In the genomic region with DNA sequence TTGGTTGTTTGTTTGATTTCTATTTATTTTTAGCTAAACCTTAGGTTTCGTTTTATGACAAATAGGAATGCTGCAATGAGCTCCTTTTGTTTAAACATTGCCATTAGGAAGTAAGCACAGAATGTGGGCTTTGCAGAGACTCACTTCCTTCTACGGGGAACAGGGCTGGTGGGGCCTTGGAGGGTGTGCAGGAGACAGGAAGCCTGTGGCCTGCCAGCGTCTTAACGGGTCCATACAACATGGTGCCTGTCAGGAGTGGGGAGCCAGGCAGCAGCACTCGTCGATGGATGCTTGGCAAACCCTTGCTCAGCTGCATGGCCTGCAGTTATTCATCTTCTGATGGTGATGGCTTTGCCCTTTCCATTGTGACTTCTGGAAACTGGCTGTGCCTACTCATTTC, we compare ENCODE assay signal across 11 mouse cellular contexts. TPM values are rescaled to one million over a fixed set of nuclear protein-coding genes. Genes with fewer than 3 reads are reported as not detected.
DNase-seq lines count a peak whose midpoint lies in the region; ATAC-seq lines count a peak whose summit lies in the region.
"Had no signal": no experiment of that assay in that cellular context is flagged by ENCODE, and none has a peak within 500 bp of the region (broad histone marks: within the 10 kb centered on the region; RNA-seq: fewer than 3 reads in every experiment).

No protein-coding gene starts in this region.

- 86% methylated on average over 6 of the region's 6 CpGs for WGBS in midbrain, embryonic 11.5 days

- no peaks in the 10 kb centered on the region for H3K9me3 ChIP-seq in midbrain, embryonic 11.5 days (ENCODE audit: control insufficient read depth, low read length)

- H3K36me3 ChIP-seq in midbrain, embryonic 11.5 days (ENCODE audit: control insufficient read depth, insufficient read depth, low read length) = no peaks in the 10 kb centered on the region

- no peak overlapping the region for H3K4me3 ChIP-seq in midbrain, embryonic 11.5 days (ENCODE audit: low read depth, low read length)

- no peak overlapping the region for H3K27ac ChIP-seq in midbrain, embryonic 11.5 days (ENCODE audit: low read depth, low read length)

- no peaks in the 10 kb centered on the region for H3K4me1 ChIP-seq in midbrain, embryonic 11.5 days (ENCODE audit: control insufficient read depth, insufficient read depth, low read length)

- intact Hi-C loops in heart, postnatal 10 days (cut with DNase I) = no loop called here

- H3K4me2 ChIP-seq in midbrain, embryonic 11.5 days = no peak overlapping the region
- H3K4me2 ChIP-seq: liver, embryonic 11.5 days had no signal

- H3K27me3 ChIP-seq in midbrain, embryonic 11.5 days (ENCODE audit: control insufficient read depth, insufficient read depth, low read length) = no peaks in the 10 kb centered on the region

- peak; percentile 86 for DNase-seq in heart, adult 11 months
- DNase-seq in heart, postnatal 10 days = no peak
- DNase-seq in spleen, postnatal 36 days (ENCODE audit: low spot score in 2 of 2) = peak; percentile 38 to 40
- no peak for DNase-seq in spleen, adult 18-20 months
- peak; percentile 38 for DNase-seq in lung, postnatal 10 days
- DNase-seq in midbrain, embryonic 11.5 days (ENCODE audit: low spot score, missing footprints) = no peak
- no peak for DNase-seq in Muller cell, postnatal 12 days (ENCODE audit: inconsistent ontology term)
- DNase-seq: cerebellum, adult 18-20 months; kidney, postnatal 36 days had no signal

- ATAC-seq in cerebellum, adult (ENCODE audit: insufficient number of reproducible peaks, low FRiP score, low TSS enrichment) = no peak
- no peak for ATAC-seq in midbrain, embryonic 11.5 days (ENCODE audit: low FRiP score)

- no peak overlapping the region for H3K9ac ChIP-seq in midbrain, embryonic 11.5 days (ENCODE audit: low read length)

RNA-seq across cellular contexts. Expression of a gene that starts 41.8 kb away (rescaled TPM):
- total RNA-seq in heart, postnatal 10 days (2021) = 10 to 100 TPM; 16.8 to 17.9 TPM
- polyA plus RNA-seq in midbrain, embryonic 11.5 days (2014; fragmentation: Nextera tagmentation; extraction: Ambion mirVana) = 11.2 and 13.2 TPM in 2 replicates

Comparison
In these comparisons a context has a peak if more than half of its experiments do, and no peak if none do; other contexts are left out.
1. DNase-seq: peak in heart, adult 11 months (single experiment), spleen, postnatal 36 days (2 of 2) and lung, postnatal 10 days (single experiment); none in heart, postnatal 10 days (0 of 2), spleen, adult 18-20 months (0 of 2), midbrain, embryonic 11.5 days (single experiment) and Muller cell, postnatal 12 days (single experiment).